Mouse (Mus musculus) small intestine, adult 2 months (tissue): ENCODE results near the gene Mef2a. TPM values are rescaled to one million over a fixed set of nuclear protein-coding genes. Genes with fewer than 3 reads are reported as not detected.

Source experiments
- H3K27ac ChIP-seq: fragments of 200-500 bp; 2 replicates; pipeline ENCODE4 v1.5.1; 2012; ENCODE audit warnings: low read depth, low read length, control low read depth, inconsistent platforms; ENCODE audit not compliant: insufficient read depth
- H3K27me3 ChIP-seq: fragments of 200-500 bp; 2 replicates; pipeline ENCODE4 v1.6.1; 2012; ENCODE audit warnings: mild to moderate bottlenecking, moderate library complexity, low read length, inconsistent platforms; ENCODE audit not compliant: control insufficient read depth, insufficient read depth
- H3K36me3 ChIP-seq: fragments of 200-500 bp; 2 replicates; pipeline ENCODE4 v1.6.1; 2012; ENCODE audit warnings: mild to moderate bottlenecking, low read length, control low read depth, inconsistent platforms; ENCODE audit not compliant: control insufficient read depth, insufficient read depth
- H3K4me1 ChIP-seq: fragments of 200-500 bp; 2 replicates; pipeline ENCODE4 v1.6.1; 2012; ENCODE audit warnings: low read length, inconsistent platforms, mixed read lengths; ENCODE audit not compliant: control insufficient read depth, insufficient read depth, insufficient read length
- H3K4me3 ChIP-seq: fragments of 200-500 bp; 2 replicates; pipeline ENCODE4 v1.5.1; 2012; ENCODE audit warnings: low read depth, mild to moderate bottlenecking, control low read depth, inconsistent platforms, low read length, moderate library complexity
- CTCF ChIP-seq: fragments of 200-500 bp; IDR thresholded peaks from 2 replicates; pipeline ENCODE4 v1.5.1; 2012; ENCODE audit warnings: low read depth, mild to moderate bottlenecking, control low read depth, inconsistent platforms, low read length, moderate library complexity, mixed read lengths; ENCODE audit not compliant: insufficient replicate concordance, insufficient read length; ENCODE audit errors: extremely low read depth
- POLR2A ChIP-seq: fragments of 200-500 bp; IDR thresholded peaks from 2 replicates; pipeline ENCODE4 v1.6.1; 2012; ENCODE audit warnings: low read depth, mild to moderate bottlenecking, control low read depth, inconsistent platforms, low read length, moderate library complexity
- WGBS: fragments of 180-500 bp; shearing (Covaris S2); methylation state at CpG from one replicate; pipeline ENCODE4 v1.1.7; 2018; 5-methylcytosine and 5-hydroxymethylcytosine counted together
- polyA plus RNA-seq: library from polyadenylated mRNA; depleted of rRNA; stranded (reverse); fragments of >200 nt; gene quantifications from 2 replicates; pipeline ENCODE4 v1.2.3, GENCODE M21; 2012; rRNA removed

Mef2a gene
- polyA plus RNA-seq, 1 experiment = 16.0 TPM

- 7% methylated on average over 10 of the region's 10 CpGs for WGBS
- Histone ChIP-seq H3K27me3 (no peaks in the 10 kb centered on the region), H3K36me3 (no peaks in the 10 kb centered on the region), H3K4me1 (no peaks in the 10 kb centered on the region), H3K27ac (no peak overlapping the region), H3K4me3 (no peak overlapping the region)
- peak; percentile 94 for TF ChIP-seq CTCF
- TF ChIP-seq POLR2A = no peak
Observed at GRCm38 (mm10) chr7:67199412-67199811, 173.2 kb downstream of the Mef2a start.

GRCm38 (mm10) chr7:67183786-67184185, 188.9 kb downstream of the Mef2a start:
- H3K36me3 ChIP-seq = no peaks in the 10 kb centered on the region
- no peak for TF ChIP-seq POLR2A
- no peak for TF ChIP-seq CTCF
- H3K4me3 ChIP-seq = no peak overlapping the region
- no peaks in the 10 kb centered on the region for H3K27me3 ChIP-seq
- no peaks in the 10 kb centered on the region for H3K4me1 ChIP-seq
- no peak overlapping the region for H3K27ac ChIP-seq
- WGBS = 85% methylated on average over 4 of the region's 4 CpGs

Other genes with a start within 250 kb of the Mef2a start
- 5.8 and 13.0 TPM in 2 replicates for gene Lysmd4, start 150.3 kb downstream of the Mef2a start, polyA plus RNA-seq